Mouse (Mus musculus): ENCODE data around the gene Ergic1.

The Ergic1 gene

GRCm38 (mm10) chr17:26602371-26602885 is 41.1 kb downstream of the Ergic1 start:
- peak; percentile 87 for DNase-seq

- no peak for DNase-seq
These were observed 42.0 kb downstream of the Ergic1 start for GRCm38 (mm10) chr17:26603311-26603710.

DNA sequence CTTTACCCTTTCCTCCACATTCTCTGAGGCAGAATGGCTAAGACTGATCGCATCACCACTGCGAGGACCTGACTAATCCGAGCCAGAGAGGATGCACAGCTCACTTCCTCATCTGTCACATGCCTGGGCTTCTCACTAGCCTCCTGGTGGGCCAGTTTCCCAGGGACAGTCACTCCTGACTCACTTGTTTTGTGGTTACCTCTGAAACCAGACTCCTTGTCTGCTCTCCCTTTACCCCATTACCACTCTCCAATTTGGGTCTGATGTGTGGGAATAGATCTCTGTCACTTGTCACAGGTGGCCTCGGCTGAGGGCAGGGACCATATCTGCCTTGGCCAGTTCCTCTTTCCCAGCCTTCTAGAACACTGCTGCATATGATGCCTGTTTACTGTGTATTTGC is 44.3 kb downstream of the Ergic1 start:
- DNase-seq = no peak

GRCm38 (mm10) chr17:26606516-26606915 is 45.2 kb downstream of the Ergic1 start:
- no peak for DNase-seq

DNA sequence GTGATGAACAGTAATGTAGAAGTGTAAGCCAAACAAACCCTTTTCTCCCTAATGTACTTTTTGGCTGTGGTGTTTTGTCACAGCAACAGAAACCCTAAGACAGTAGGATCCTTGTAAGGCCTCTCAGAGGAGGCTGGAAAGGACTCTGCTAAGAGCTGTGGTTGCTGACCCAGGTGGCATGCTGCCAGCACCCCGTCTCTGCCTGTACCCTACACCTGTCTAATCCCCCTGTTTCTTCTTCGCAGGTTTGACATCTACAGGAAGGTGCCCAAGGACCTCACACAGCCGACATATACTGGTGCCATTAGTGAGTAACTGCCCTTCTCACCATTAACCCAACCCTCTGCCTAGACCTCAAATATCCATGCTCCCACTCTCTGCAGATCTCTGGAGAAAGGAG is 47.1 kb downstream of the Ergic1 start:
- no peak for DNase-seq

GRCm38 (mm10) chr17:26608877-26609276 is 47.6 kb downstream of the Ergic1 start:
- DNase-seq = no peak

DNA sequence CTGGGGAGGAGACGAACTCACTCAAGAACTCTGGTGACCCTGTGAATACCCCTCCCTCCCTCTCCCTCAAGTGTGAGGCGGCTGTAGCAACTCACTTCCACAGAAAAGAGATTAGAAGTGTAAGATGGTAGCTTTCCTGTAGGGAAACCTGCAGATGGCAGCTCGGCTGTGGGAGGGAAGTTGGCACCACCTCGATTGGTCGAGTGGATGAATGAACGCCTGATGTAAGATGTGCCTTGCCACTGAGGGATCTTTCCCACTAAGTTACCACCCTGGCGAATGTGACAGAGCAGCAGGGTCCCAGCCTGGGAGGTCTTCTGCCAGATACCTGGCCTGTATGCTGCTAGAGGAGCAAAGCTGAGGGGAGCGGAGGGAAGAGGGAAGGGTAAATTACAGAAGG is 48.5 kb downstream of the Ergic1 start:
- no peak for DNase-seq

GRCm38 (mm10) chr17:26611328-26611727 is 50.0 kb downstream of the Ergic1 start:
- DNase-seq = no peak

GRCm38 (mm10) chr17:26611918-26612317 is 50.6 kb downstream of the Ergic1 start:
- no peak for DNase-seq

- no peak for DNase-seq
These were observed 53.0 kb downstream of the Ergic1 start for GRCm38 (mm10) chr17:26614286-26614685.

DNA sequence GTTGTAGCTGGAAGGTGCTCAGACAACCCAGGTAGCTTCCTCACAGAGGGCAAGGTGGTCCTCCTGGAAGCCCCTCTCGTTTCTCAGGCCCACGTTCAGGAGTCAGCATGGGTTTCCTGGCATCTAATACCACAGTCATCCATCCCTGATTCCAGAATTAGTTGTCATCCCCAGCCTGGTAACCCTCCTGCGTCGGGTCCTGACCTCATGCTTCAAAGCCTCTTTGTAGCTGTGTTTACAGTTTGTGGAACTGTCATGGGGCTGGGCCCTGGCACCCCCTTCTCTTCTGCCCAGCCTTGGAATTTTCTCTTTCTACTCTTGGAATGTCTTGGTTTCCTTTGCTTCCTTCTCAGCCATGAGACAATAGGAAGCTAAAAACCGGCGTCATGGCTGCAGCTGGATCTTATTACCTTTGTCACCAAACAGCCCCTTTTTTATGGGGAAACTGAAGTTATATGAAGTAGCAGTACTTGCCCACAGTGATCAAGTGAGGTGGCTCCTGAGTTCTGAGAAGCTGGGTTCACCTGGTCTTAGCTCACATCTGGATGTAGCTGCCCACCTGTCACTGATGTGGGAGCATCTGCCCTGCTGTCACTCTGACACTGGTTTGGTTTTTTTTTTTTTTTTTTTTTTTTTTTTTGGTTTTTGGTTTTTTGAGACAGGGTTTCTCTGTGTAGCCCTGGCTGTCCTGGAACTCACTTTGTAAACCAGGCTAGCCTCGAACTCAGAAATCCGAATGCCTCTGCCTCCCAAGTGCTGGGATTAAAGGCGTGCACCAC is 53.6 kb downstream of the Ergic1 start:
- DNase-seq = no peak

DNA sequence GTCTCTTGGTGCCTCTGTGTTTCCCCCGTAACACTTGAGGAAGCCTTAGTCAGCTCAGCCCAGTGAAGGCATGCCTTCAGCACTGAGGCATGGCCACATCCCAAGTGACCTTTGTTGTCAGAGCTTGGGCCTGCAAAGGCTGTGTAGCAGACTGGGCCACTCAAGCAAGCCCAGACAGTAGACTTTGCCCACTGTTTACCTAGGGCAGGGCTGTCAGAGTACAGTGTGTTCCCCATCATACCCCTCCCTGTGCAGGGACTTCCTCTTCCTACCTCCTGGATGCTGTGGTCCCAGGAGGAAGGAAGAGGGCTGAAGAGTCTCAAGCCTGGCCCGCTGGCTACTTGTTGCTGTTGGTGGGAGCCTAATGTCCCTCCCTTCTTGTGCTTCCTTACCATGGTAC is 55.4 kb downstream of the Ergic1 start:
- peak; percentile 96 for DNase-seq

GRCm38 (mm10) chr17:26618498-26618897 is 57.2 kb downstream of the Ergic1 start:
- no peak for DNase-seq

GRCm38 (mm10) chr17:26619577-26619976 is 58.3 kb downstream of the Ergic1 start:
- DNase-seq = no peak

DNA sequence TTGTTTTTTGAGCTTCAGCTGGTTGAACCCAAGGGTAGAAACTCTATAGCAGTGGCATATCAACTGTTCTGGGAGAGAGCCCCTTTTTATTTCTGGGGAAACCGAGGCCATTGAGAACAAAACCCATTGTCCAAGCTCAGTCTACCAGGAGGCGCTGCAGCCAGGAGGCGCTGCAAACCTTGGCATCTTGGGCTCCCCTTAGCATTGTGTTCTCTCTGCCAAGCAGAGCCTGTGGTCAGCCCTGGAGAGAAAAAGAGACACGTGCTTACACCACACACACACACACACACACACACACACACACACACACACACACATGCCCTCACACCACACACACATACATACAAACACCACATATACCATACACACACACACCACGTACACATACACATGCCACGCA is 59.0 kb downstream of the Ergic1 start:
- no peak for DNase-seq

- peak; percentile 96 for DNase-seq
These were observed 59.8 kb downstream of the Ergic1 start for GRCm38 (mm10) chr17:26620786-26621766.

- no peak for DNase-seq
These were observed 60.6 kb downstream of the Ergic1 start for GRCm38 (mm10) chr17:26621912-26622311.

DNA sequence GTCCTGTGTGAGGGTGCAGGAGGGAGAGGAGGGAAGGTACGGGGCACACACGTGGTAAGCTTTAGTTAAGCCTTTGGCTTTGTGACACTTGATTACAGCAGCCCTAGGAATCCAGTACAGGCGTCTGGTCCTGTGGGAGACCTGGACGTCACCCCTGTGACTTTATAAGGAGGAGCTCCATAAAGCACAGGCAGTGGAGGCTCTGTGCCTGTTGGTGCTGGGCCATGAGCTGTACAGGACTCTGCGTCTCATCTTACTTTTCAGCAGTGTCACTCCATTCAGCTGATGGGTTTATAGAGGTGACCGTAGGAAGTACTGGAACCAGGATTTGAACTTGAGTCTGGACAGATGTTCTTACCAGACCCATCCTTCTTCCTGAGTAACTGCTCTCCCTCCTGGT is 62.7 kb downstream of the Ergic1 start:
- no peak for DNase-seq

DNA sequence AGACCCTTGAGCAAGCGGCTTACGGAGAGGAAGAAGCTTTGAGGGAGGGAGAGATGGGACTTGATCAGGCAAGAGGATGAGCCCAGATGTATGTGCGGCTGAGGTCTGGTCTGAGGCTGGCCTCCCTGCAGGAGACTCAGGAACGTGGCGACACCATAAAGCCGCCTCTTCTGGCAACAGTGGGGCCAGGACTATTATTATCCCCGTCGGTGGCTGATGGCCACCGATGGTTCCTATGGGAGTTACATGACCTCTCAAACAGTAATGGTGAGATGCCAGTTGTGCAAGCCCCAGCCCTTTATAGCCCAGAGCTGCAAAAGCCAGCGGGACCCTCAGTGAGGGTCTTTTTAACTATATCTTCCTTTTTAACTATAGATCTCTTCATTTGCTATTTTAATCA is 63.7 kb downstream of the Ergic1 start:
- no peak for DNase-seq

- DNase-seq = no peak
These were observed 64.3 kb downstream of the Ergic1 start for GRCm38 (mm10) chr17:26625521-26626010.

GRCm38 (mm10) chr17:26628479-26628878 is 67.2 kb downstream of the Ergic1 start:
- DNase-seq = no peak

- no peak for DNase-seq
These were observed 67.6 kb downstream of the Ergic1 start for GRCm38 (mm10) chr17:26628936-26629335.

DNA sequence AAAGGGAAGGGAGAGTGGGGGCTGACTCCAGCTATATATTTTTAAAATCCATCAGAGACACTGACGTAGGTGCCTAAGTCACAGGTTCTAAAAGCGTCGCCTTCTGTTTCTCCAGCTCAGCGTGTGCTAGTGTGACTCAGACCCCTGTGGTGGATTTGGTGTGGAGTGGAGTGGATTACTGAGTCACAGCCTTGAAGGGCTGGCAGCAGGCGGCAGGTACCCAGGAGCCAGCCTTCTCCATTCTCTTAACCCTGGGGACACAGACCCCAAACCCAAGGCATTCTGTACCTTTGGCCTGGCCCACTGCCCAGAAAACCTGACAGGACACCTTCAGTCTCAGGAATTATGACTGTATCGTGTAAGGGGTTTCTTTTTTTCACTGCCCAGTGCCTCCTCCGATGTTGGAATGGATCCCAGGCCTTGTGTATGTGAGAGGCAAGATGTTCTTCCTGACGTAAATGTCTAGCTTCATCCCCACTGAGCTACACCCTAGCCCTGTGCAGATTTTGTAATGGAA is 70.6 kb downstream of the Ergic1 start:
- no peak for DNase-seq
